Mouse (Mus musculus) C2C12 (cell line): ENCODE results near the gene Rbms3. TPM values are rescaled to one million over a fixed set of nuclear protein-coding genes. Genes with fewer than 3 reads are reported as not detected.

Source experiments
- H3K27me3 ChIP-seq: one replicate; pipeline ENCODE4 v1.6.1; 2011; ENCODE audit not compliant: control insufficient read depth, insufficient read depth, insufficient read length
- H3K36me3 ChIP-seq: one replicate; pipeline ENCODE4 v1.6.1; 2011; ENCODE audit not compliant: control insufficient read depth, insufficient read depth
- H3K4me3 ChIP-seq: one replicate; pipeline ENCODE4 v1.5.1; 2011; ENCODE audit warnings: mild to moderate bottlenecking, control low read depth; ENCODE audit not compliant: poor library complexity, insufficient read depth, severe bottlenecking
- H3K79me2 ChIP-seq: one replicate; pipeline ENCODE4 v1.6.1; 2011; ENCODE audit not compliant: control insufficient read depth, insufficient read depth
- H3K79me3 ChIP-seq: one replicate; pipeline ENCODE4 v1.6.1; 2011; ENCODE audit warnings: low read depth, control low read depth
- H3ac ChIP-seq: one replicate; pipeline ENCODE3; 2011; ENCODE audit warnings: low read depth; ENCODE audit not compliant: control insufficient read depth, insufficient read length
- CEBPB ChIP-seq: IDR thresholded peaks from one replicate; pipeline ENCODE4 v1.6.1; 2011; ENCODE audit warnings: low read depth, mild to moderate bottlenecking, control low read depth, moderate library complexity
- CTCF ChIP-seq: IDR thresholded peaks from one replicate; pipeline ENCODE4 v1.5.1; 2011; ENCODE audit not compliant: control insufficient read depth, insufficient read depth, insufficient read length
- FOSL1 ChIP-seq: IDR thresholded peaks from one replicate; pipeline ENCODE4 v1.8.0; 2011; ENCODE audit warnings: mild to moderate bottlenecking, low read length; ENCODE audit not compliant: poor library complexity, insufficient read depth, severe bottlenecking
- MAX ChIP-seq: IDR thresholded peaks from one replicate; pipeline ENCODE4 v1.6.1; 2011; ENCODE audit warnings: mild to moderate bottlenecking, control low read depth
- MYOD1 ChIP-seq: IDR thresholded peaks from one replicate; pipeline ENCODE4 v1.6.1; 2011; ENCODE audit warnings: low read depth; ENCODE audit not compliant: control insufficient read depth, insufficient read length
- MYOG ChIP-seq: IDR thresholded peaks from one replicate; pipeline ENCODE4 v1.6.1; 2011; ENCODE audit not compliant: control insufficient read depth, insufficient read length; ENCODE audit errors: extremely low read depth
- USF1 ChIP-seq: IDR thresholded peaks from one replicate; pipeline ENCODE4 v1.6.1; 2011; ENCODE audit warnings: low read depth, mild to moderate bottlenecking, control low read depth, moderate library complexity
- polyA plus RNA-seq: library from polyadenylated mRNA; unstranded; fragments of >200 nt; fragmentation: generic; extraction: Trizol; gene quantifications from one replicate; pipeline ENCODE4 v1.2.1, GENCODE M21; 2012; ENCODE audit warnings: missing spikeins

The Rbms3 gene
- polyA plus RNA-seq, 1 experiment: 2.7 TPM

DNA sequence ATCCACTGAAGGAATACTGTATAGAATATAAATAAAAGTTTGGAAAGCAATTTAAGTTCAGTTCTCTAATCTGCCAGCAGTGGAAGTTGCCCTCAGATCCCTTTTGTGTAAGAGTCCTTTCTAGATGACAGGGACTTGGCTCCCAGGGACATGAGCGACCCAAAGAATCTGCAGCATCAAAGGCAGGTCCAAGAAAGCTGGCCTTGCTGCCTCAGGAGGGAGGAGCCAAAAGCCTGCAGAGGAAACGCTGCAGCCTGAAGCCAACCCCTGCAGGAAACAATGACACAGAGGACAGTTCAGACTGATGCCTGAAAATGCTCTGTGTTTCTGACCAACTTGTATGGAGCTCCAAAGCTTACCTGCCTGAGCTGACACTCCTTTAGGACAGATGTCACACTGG lies 656.1 kb downstream of the Rbms3 start:
- H3K4me3 ChIP-seq: no peak overlapping the region
- H3K36me3 ChIP-seq: no peaks in the 10 kb centered on the region
- H3K79me2 ChIP-seq: no peaks in the 10 kb centered on the region
- no peaks in the 10 kb centered on the region for H3K27me3 ChIP-seq
- no peak for TF ChIP-seq CEBPB
- TF ChIP-seq MAX: no peak
- TF ChIP-seq MYOG: no peak
- TF ChIP-seq MYOD1: no peak
- TF ChIP-seq CTCF: no peak
- H3K79me3 ChIP-seq: no peaks in the 10 kb centered on the region
- no peak overlapping the region for H3ac ChIP-seq

DNA sequence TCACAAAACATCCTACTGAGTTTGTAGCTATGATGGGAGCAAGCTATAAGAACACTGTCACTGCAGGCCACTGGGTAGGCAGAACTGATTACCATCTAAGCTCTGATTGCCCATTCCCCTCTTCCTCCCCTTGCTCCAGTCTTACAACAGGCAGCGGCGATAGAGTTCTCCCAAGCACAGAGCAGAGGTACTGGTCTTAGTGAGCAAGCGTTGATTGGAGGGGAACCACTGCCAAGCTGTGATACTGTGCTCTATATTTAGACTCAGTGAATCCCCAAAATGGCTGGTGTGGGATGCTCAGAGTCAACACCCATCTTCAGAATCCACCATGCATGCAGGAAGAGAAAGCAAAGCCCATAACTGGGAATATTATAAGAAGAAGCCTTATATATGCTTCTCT lies 662.4 kb downstream of the Rbms3 start:
- TF ChIP-seq FOSL1 (no peak), MYOG (no peak), MYOD1 (no peak), USF1 (no peak)

DNA sequence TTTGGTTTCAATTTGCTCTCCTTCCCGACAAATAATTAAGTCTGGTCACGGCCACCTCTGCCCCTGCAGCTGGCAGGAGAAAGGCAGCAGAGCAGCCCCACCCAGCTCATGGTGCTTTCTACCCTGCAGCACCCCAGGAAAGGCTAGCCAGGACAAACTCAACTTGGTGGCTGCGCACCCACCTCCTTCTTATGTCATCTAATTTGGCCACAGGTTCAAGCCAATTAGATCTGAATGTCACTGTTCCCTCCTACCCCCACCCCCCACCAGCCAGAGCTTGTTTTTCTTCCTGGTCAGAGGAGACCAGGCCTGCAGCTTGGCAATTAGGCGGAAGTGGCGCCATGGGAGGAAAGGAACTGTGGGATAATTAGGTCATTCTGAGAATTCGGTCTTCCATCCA lies 664.0 kb downstream of the Rbms3 start:
- Histone ChIP-seq H3K27me3 (no peaks in the 10 kb centered on the region), H3K79me2 (no peaks in the 10 kb centered on the region), H3K36me3 (no peaks in the 10 kb centered on the region), H3K79me3 (no peaks in the 10 kb centered on the region), H3ac (no peak overlapping the region), H3K4me3 (no peak overlapping the region)
- no peak for TF ChIP-seq MAX
- no peak for TF ChIP-seq CEBPB
- no peak for TF ChIP-seq USF1
- no peak for TF ChIP-seq FOSL1

More for the DNA sequence above, 662.4 kb downstream of the Rbms3 start:
- Histone ChIP-seq H3K4me3 (no peak overlapping the region), H3K27me3 (no peaks in the 10 kb centered on the region), H3K79me2 (no peaks in the 10 kb centered on the region), H3K36me3 (no peaks in the 10 kb centered on the region), H3ac (no peak overlapping the region), H3K79me3 (no peaks in the 10 kb centered on the region)

DNA sequence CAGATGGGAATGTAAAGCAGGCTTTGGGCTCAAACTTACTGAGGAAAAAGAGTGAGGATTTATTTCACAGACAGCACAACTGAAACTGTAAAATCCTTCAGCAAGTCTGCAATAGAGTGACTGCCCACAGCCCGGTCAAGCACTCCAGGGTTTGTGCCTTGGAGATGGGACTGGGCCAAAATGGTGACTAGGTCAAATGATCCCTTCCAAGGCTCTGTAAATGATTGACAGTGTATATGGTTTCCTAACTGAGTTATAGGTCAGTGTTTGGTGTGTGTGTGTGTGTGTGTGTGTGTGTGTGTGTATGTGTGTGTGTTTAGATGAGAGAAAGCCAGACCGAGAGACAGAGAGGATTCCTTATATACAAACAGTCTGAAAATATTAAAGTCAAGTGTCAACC lies 673.6 kb downstream of the Rbms3 start:
- TF ChIP-seq MYOD1: no peak
- TF ChIP-seq CEBPB: no peak
- no peak for TF ChIP-seq MAX
- no peak for TF ChIP-seq CTCF
- TF ChIP-seq USF1: no peak
- TF ChIP-seq MYOG: no peak
- no peak for TF ChIP-seq FOSL1
- H3ac ChIP-seq: no peak overlapping the region
- no peaks in the 10 kb centered on the region for H3K79me3 ChIP-seq
- no peaks in the 10 kb centered on the region for H3K79me2 ChIP-seq
- no peak overlapping the region for H3K4me3 ChIP-seq
- H3K36me3 ChIP-seq: no peaks in the 10 kb centered on the region
- H3K27me3 ChIP-seq: no peaks in the 10 kb centered on the region

DNA sequence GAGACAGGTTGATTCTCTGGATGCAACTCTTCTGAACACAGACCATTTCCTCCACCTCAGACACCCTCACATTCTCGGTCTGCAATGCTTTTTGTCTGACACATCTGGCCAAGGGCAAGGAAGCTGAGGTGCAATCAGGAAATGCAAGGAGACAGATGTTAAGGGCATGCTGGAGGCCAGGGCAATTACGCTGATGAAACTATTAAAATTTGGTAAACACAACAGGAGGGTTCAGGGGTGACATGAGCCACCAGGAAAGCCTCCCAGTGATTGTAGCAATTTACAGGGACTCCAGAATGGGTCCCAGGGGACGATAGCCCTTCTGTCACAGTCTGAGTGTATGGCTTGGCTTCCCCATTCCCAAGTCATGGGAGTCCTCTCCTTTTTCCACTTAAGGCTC lies 681.5 kb downstream of the Rbms3 start:
- Histone ChIP-seq H3K79me2 (no peaks in the 10 kb centered on the region), H3K4me3 (no peak overlapping the region), H3ac (no peak overlapping the region), H3K36me3 (no peaks in the 10 kb centered on the region), H3K27me3 (no peaks in the 10 kb centered on the region), H3K79me3 (no peaks in the 10 kb centered on the region)
- TF ChIP-seq MYOG (no peak), MYOD1 (no peak), CEBPB (no peak), CTCF (no peak), FOSL1 (no peak), USF1 (no peak), MAX (no peak)

DNA sequence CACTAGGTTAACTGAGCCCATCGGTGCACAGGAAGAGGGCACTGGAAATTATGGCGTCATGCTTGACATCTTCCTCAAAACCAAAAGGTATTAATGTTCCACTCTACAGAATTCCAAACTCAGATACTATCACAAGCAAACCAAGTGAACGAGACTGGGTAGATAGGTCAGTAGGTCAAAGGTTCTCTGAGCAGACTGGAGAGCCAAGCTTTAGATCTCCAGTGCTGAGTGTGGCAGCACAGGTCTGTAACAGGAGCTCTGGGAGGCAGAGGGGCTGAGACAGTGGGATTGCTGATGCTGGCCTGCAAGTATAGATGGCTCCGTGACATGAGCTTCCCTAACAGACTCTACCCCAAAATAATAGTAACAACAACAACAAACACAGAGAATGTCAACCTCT lies 682.3 kb downstream of the Rbms3 start:
- no peaks in the 10 kb centered on the region for H3K79me3 ChIP-seq
- H3ac ChIP-seq: no peak overlapping the region
- no peaks in the 10 kb centered on the region for H3K36me3 ChIP-seq
- H3K4me3 ChIP-seq: no peak overlapping the region
- no peaks in the 10 kb centered on the region for H3K79me2 ChIP-seq
- TF ChIP-seq USF1 (no peak), CEBPB (no peak), MAX (no peak), FOSL1 (no peak), MYOD1 (no peak), CTCF (no peak), MYOG (no peak)
- H3K27me3 ChIP-seq: no peaks in the 10 kb centered on the region
